Comparison of ENCODE assay signal across 17 mouse cellular contexts in the genomic region with DNA sequence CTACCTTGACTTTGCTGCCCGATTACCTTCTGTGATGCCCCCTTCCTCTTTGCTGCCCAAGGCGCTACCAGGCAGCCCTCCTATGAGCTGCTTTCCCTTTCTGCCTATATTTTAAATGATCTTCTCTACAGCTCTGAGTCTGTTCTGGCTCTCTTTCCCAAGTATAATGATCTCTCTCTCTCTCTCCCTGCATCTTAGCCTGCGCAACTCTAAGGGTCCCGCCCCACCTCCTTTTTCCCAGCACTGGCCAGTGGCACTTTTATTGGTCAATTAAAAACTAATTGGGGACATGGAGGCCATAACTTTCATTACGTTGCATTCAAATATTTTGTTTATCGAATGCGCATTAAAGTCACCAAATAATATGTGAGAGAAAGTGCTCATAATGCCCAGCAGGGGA. TPM values are rescaled to one million over a fixed set of nuclear protein-coding genes. Genes with fewer than 3 reads are reported as not detected.
DNase-seq lines count a peak whose midpoint lies in the region; ATAC-seq and TF ChIP-seq lines count a peak whose summit lies in the region.
"Had no signal": no experiment of that assay in that cellular context is flagged by ENCODE, and none has a peak within 500 bp of the region (broad histone marks: within the 10 kb centered on the region; RNA-seq: fewer than 3 reads in every experiment).

No protein-coding gene starts in this region.

- H3K27ac ChIP-seq in layer of hippocampus, adult 2 months = no peak overlapping the region
- no peak overlapping the region for H3K27ac ChIP-seq in ES-Bruce4 (ENCODE audit: insufficient read depth, low read length)
- H3K27ac ChIP-seq in limb, embryonic 12.5 days = peak overlapping the region; percentile 57; the same call in 1 of the 2 replicates
- H3K27ac ChIP-seq in forebrain, embryonic 10.5 days = no peak overlapping the region
- H3K27ac ChIP-seq in kidney, embryonic 14.5 days (ENCODE audit: low read depth, low read length) = no peak overlapping the region
- H3K27ac ChIP-seq: heart, embryonic 13.5 days; hindbrain, embryonic 15.5 days had no signal

- H3K4me2 ChIP-seq in limb, embryonic 12.5 days = peak overlapping the region; percentile 30
- no peak overlapping the region for H3K4me2 ChIP-seq in kidney, embryonic 14.5 days (replicated peaks; ENCODE audit: low read depth, low read length)
- H3K4me2 ChIP-seq: heart, embryonic 13.5 days; hindbrain, embryonic 15.5 days had no signal

- no peaks in the 10 kb centered on the region for H3K36me3 ChIP-seq in ES-Bruce4 (ENCODE audit: control insufficient read depth, insufficient read depth, low read length, poor library complexity, severe bottlenecking)
- H3K36me3 ChIP-seq in limb, embryonic 12.5 days = no peaks in the 10 kb centered on the region
- no peaks in the 10 kb centered on the region for H3K36me3 ChIP-seq in forebrain, embryonic 10.5 days (replicated peaks)
- no peaks in the 10 kb centered on the region for H3K36me3 ChIP-seq in kidney, embryonic 14.5 days (ENCODE audit: control insufficient read depth, insufficient read depth, low read length)
- H3K36me3 ChIP-seq: heart, embryonic 13.5 days; hindbrain, embryonic 15.5 days had no signal

- H3K9me3 ChIP-seq in ES-Bruce4 (replicated peaks; ENCODE audit: control insufficient read depth, insufficient read depth, low read length, poor library complexity, severe bottlenecking) = no peaks in the 10 kb centered on the region
- no peaks in the 10 kb centered on the region for H3K9me3 ChIP-seq in limb, embryonic 12.5 days
- H3K9me3 ChIP-seq in forebrain, embryonic 10.5 days = no peaks in the 10 kb centered on the region
- no peaks in the 10 kb centered on the region for H3K9me3 ChIP-seq in kidney, embryonic 14.5 days (ENCODE audit: control insufficient read depth, low read length)
- H3K9me3 ChIP-seq: heart, embryonic 13.5 days; hindbrain, embryonic 15.5 days had no signal

- WGBS in limb, embryonic 12.5 days = 34% methylated on average over 7 of the region's 7 CpGs
- WGBS in forebrain, embryonic 10.5 days = 93% methylated on average over 7 of the region's 7 CpGs
- WGBS in kidney, embryonic 14.5 days = 83% methylated on average over 7 of the region's 7 CpGs

- no peak overlapping the region for H3K9ac ChIP-seq in ES-Bruce4 (ENCODE audit: low read depth, poor library complexity, severe bottlenecking)
- H3K9ac ChIP-seq in limb, embryonic 12.5 days (replicated peaks) = no peak overlapping the region
- H3K9ac ChIP-seq in kidney, embryonic 14.5 days (ENCODE audit: low read depth, low read length) = no peak overlapping the region
- H3K9ac ChIP-seq: heart, embryonic 13.5 days; hindbrain, embryonic 15.5 days had no signal

- no peak for TF ChIP-seq POLR2A in ES-Bruce4 (IDR thresholded peaks at IDR 0.05; ENCODE audit: insufficient read depth, low read length)

- H3K4me1 ChIP-seq in ES-Bruce4 (ENCODE audit: control insufficient read depth, insufficient read depth, low read length) = peaks cover 4% of the 10 kb centered on the region
- H3K4me1 ChIP-seq in limb, embryonic 12.5 days (replicated peaks) = peaks cover 22% of the 10 kb centered on the region
- H3K4me1 ChIP-seq in forebrain, embryonic 10.5 days = no peaks in the 10 kb centered on the region
- H3K4me1 ChIP-seq in kidney, embryonic 14.5 days (ENCODE audit: control insufficient read depth, insufficient read depth, low read length) = no peaks in the 10 kb centered on the region
- H3K4me1 ChIP-seq: hindbrain, embryonic 15.5 days had no signal

- H3K4me3 ChIP-seq in layer of hippocampus, adult 2 months = no peak overlapping the region
- H3K4me3 ChIP-seq in ES-Bruce4 (ENCODE audit: low read depth, low read length) = peak overlapping the region; percentile 19; the same call in 1 of the 2 replicates
- H3K4me3 ChIP-seq in limb, embryonic 12.5 days (replicated peaks) = 0 out of 2 replicates have a peak overlapping the region, but pooled peaks have one; percentile 1
- no peak overlapping the region for H3K4me3 ChIP-seq in forebrain, embryonic 10.5 days
- H3K4me3 ChIP-seq in kidney, embryonic 14.5 days (ENCODE audit: low read length) = no peak overlapping the region
- H3K4me3 ChIP-seq: heart, embryonic 13.5 days; hindbrain, embryonic 15.5 days had no signal

- TF ChIP-seq CTCF in layer of hippocampus, adult 2 months (conservative IDR thresholded peaks at IDR 0.05) = peak; percentile 19
- TF ChIP-seq CTCF in ES-Bruce4 (IDR thresholded peaks at IDR 0.05; ENCODE audit: low read depth, low read length) = no peak

- no peak for TF ChIP-seq EP300 in ES-Bruce4 (IDR thresholded peaks at IDR 0.05; ENCODE audit: insufficient read depth, low read depth, low read length)

- peak; percentile 71; the same call in 1 of the 2 replicates for ATAC-seq in limb, embryonic 12.5 days (ENCODE audit: insufficient number of reproducible peaks, insufficient read depth, low FRiP score, low TSS enrichment, low read depth)
- no peak for ATAC-seq in kidney, embryonic 14.5 days (ENCODE audit: low FRiP score, low TSS enrichment)
- ATAC-seq: forebrain, embryonic 14.5 days had no signal

- DNase-seq in layer of hippocampus, adult 2 months (ENCODE audit: low spot score in 2 of 2) = no peak
- no peak for DNase-seq in layer of hippocampus, postnatal 36 days
- DNase-seq in forebrain, embryonic 10.5 days (ENCODE audit: extremely low spot score, low spot score) = no peak
- no peak for DNase-seq in embryo, embryonic 11 days
- DNase-seq: adrenal gland, adult 2 months; adrenal gland, postnatal 36 days; cerebellum, adult 2 months; cerebellum, postnatal 10 days; gastrocnemius, postnatal 36 days; heart, adult 11 months; heart, postnatal 36 days had no signal

- peaks cover 2% of the 10 kb centered on the region; the same call in 1 of the 2 replicates for H3K27me3 ChIP-seq in ES-Bruce4 (ENCODE audit: control insufficient read depth, insufficient read depth, low read length, poor library complexity, severe bottlenecking)
- H3K27me3 ChIP-seq in limb, embryonic 12.5 days = peaks cover 15% of the 10 kb centered on the region
- no peaks in the 10 kb centered on the region for H3K27me3 ChIP-seq in forebrain, embryonic 10.5 days (ENCODE audit: poor library complexity, severe bottlenecking)
- no peaks in the 10 kb centered on the region for H3K27me3 ChIP-seq in kidney, embryonic 14.5 days (ENCODE audit: control insufficient read depth, insufficient read depth, low read length)
- H3K27me3 ChIP-seq: heart, embryonic 13.5 days; hindbrain, embryonic 15.5 days had no signal

RNA-seq across cellular contexts. Expression of gene Tec, which starts 20.0 kb away (rescaled TPM):
- 1 to 10 TPM; 1.1 to 1.8 TPM for total RNA-seq in layer of hippocampus, adult 2 months (2021)
- 1 to 10 TPM; 1.8 to 2.0 TPM for total RNA-seq in layer of hippocampus, postnatal 36 days (2021)
- polyA plus RNA-seq in ES-Bruce4 (2011; ENCODE audit: insufficient read depth, insufficient read length, low read depth, missing spikeins) = 15.8 and 20.6 TPM in 2 replicates
- polyA plus RNA-seq in limb, embryonic 12.5 days (2016; fragmentation: Nextera tagmentation; extraction: Ambion mirVana) = 2.5 and 3.4 TPM in 2 replicates
- 2.0 and 2.5 TPM in 2 replicates for polyA plus RNA-seq in forebrain, embryonic 10.5 days (2016; fragmentation: Nextera tagmentation; extraction: Ambion mirVana)
- 7.8 and 8.9 TPM in 2 replicates for polyA plus RNA-seq in kidney, embryonic 14.5 days (2014; fragmentation: Nextera tagmentation; extraction: Ambion mirVana)

RNA-seq across cellular contexts. Expression of gene Slain2, which starts 25.8 kb away (rescaled TPM):
- total RNA-seq in layer of hippocampus, adult 2 months (2021) = 10 to 100 TPM; 23.3 to 24.0 TPM
- 10 to 100 TPM; 21.0 to 24.6 TPM for total RNA-seq in layer of hippocampus, postnatal 36 days (2021)
- polyA plus RNA-seq in ES-Bruce4 (2011; ENCODE audit: insufficient read depth, insufficient read length, low read depth, missing spikeins) = 40.8 and 48.4 TPM in 2 replicates
- polyA plus RNA-seq in limb, embryonic 12.5 days (2016; fragmentation: Nextera tagmentation; extraction: Ambion mirVana) = 21.2 and 24.2 TPM in 2 replicates
- 12.9 and 14.4 TPM in 2 replicates for polyA plus RNA-seq in forebrain, embryonic 10.5 days (2016; fragmentation: Nextera tagmentation; extraction: Ambion mirVana)
- polyA plus RNA-seq in kidney, embryonic 14.5 days (2014; fragmentation: Nextera tagmentation; extraction: Ambion mirVana) = 18.4 and 25.3 TPM in 2 replicates

Comparison
In these comparisons a context has a peak if more than half of its experiments do, and no peak if none do; other contexts are left out.
1. H3K4me3 ChIP-seq: peak in ES-Bruce4 (single experiment) and limb, embryonic 12.5 days (single experiment); none in layer of hippocampus, adult 2 months (single experiment), forebrain, embryonic 10.5 days (single experiment) and kidney, embryonic 14.5 days (single experiment).